Mouse (Mus musculus) megakaryocyte, embryonic 14.5 days (primary cell): Measurements from ENCODE around the gene Cfap44.

Experiments
- FLI1 ChIP-seq: IDR thresholded peaks from 2 replicates; pipeline ENCODE4 v1.6.1; 2012; ENCODE audit warnings: low read length, inconsistent platforms, mixed read lengths
- GATA1 ChIP-seq: IDR thresholded peaks from 3 replicates; pipeline ENCODE4 v1.6.1; 2012; ENCODE audit warnings: mixed read lengths, low read length, inconsistent platforms, borderline replicate concordance

- no peak for TF ChIP-seq GATA1
- TF ChIP-seq FLI1: no peak
Measured at GRCm38 (mm10) chr16:44493868-44494267, 99.3 kb downstream of the Cfap44 start.
